Mouse (Mus musculus): ENCODE data around the gene Neu3. TPM values are rescaled to one million over a fixed set of nuclear protein-coding genes. Genes with fewer than 3 reads are reported as not detected.

Gene Neu3
- total RNA-seq, 1 experiment from 2014 or later: 2.7 TPM

GRCm38 (mm10) chr7:99794096-99794495 is 34.1 kb downstream of the Neu3 start:
- DNase-seq: no peak

GRCm38 (mm10) chr7:99790816-99791215 is 37.4 kb downstream of the Neu3 start:
- DNase-seq: no peak

GRCm38 (mm10) chr7:99788563-99788962 is 39.7 kb downstream of the Neu3 start:
- no peak for DNase-seq

- DNase-seq: no peak
Measured at GRCm38 (mm10) chr7:99787935-99788334, 40.3 kb downstream of the Neu3 start.

GRCm38 (mm10) chr7:99786774-99787173 is 41.4 kb downstream of the Neu3 start:
- no peak for DNase-seq

- no peak for DNase-seq
Measured at GRCm38 (mm10) chr7:99785553-99785952, 42.7 kb downstream of the Neu3 start.

- no peak for DNase-seq
Measured at GRCm38 (mm10) chr7:99783421-99783820, 44.8 kb downstream of the Neu3 start.

GRCm38 (mm10) chr7:99781916-99782315 is 46.3 kb downstream of the Neu3 start:
- DNase-seq: no peak

GRCm38 (mm10) chr7:99781385-99781784 is 46.8 kb downstream of the Neu3 start:
- DNase-seq: no peak

GRCm38 (mm10) chr7:99763207-99763606 is 65.0 kb downstream of the Neu3 start, which contains the start of gene Olfr521:
Gene Olfr521 (plus strand): TSS chr7:99763507.
- no peak for DNase-seq

Other genes with a start within 250 kb of the Neu3 start
- 16.6 and 23.2 TPM in 2 replicates for gene Tpbgl, start 201.3 kb downstream of the Neu3 start, total RNA-seq (2021)
- gene Slco2b1, start 117.1 kb downstream of the Neu3 start, total RNA-seq (2021): 22.9 and 31.9 TPM in 2 replicates
- gene Olfr520, start 98.1 kb downstream of the Neu3 start, total RNA-seq (2021): not detected in 2 replicates
- not detected in 2 replicates for gene Olfr521, start 64.9 kb downstream of the Neu3 start, total RNA-seq (2021)
- 2.9 and 6.4 TPM in 2 replicates for gene Xrra1, start 30.7 kb upstream of the Neu3 start, total RNA-seq (2021)
- 156 and 170 TPM in 2 replicates for gene Spcs2, start 35.0 kb upstream of the Neu3 start, total RNA-seq (2021)
- gene Rnf169, start 152.0 kb upstream of the Neu3 start, total RNA-seq (2021): 16.8 and 19.8 TPM in 2 replicates
- gene Chrdl2, start 177.8 kb upstream of the Neu3 start, total RNA-seq (2021): not detected in 2 replicates

All from adrenal gland, postnatal 25 days (tissue).